11 mouse cellular contexts compared by ENCODE assay signal in the genomic region with DNA sequence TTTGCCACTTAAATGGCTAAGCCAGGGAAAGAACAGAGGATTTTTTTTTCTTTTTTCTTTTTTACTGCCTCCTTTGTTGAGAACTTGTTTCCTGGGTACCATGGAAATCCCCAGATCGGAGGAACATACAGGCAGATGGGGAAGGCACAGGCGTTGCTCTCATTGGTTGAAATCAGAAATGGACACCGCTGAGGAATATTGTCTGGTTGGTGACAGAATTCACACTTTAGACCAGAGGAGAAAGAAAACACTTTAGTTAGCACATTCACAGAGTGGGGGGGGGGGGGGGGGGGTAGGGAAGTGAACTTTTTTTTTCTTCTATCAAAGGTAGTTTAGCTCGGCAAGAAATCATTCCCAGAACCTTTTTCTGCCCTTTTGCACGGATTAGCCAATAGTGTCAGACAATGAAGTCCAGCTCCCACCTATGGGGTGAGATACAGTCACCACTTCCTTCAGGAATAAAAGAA.
DNase-seq lines count a peak whose midpoint lies in the region; ATAC-seq and TF ChIP-seq lines count a peak whose summit lies in the region.
"Had no signal": no experiment of that assay in that cellular context is flagged by ENCODE, and none has a peak within 500 bp of the region (broad histone marks: within the 10 kb centered on the region; RNA-seq: fewer than 3 reads in every experiment).

No protein-coding gene starts in this region.

- WGBS in heart, embryonic 11.5 days (ENCODE audit: insufficient replicate concordance): 52% methylated on average over 5 of the region's 5 CpGs
- WGBS in kidney, postnatal 0 days: 7% methylated on average over 5 of the region's 5 CpGs
- 14% methylated on average over 5 of the region's 5 CpGs for WGBS in kidney, adult 2 months

- intact Hi-C loops in heart, postnatal 14 days (cut with DNase I): no loop called here

- no peak overlapping the region for H3K4me3 ChIP-seq in heart, embryonic 11.5 days (ENCODE audit: low read depth, low read length)
- no peak overlapping the region for H3K4me3 ChIP-seq in kidney, postnatal 0 days (replicated peaks; ENCODE audit: low read depth, low read length)
- H3K4me3 ChIP-seq in kidney, adult 2 months (ENCODE audit: insufficient read depth, low read depth, low read length): no peak overlapping the region
- H3K4me3 ChIP-seq in ES-E14 (ENCODE audit: insufficient read depth in 1 of 2, low read depth in 1 of 2, low read length in 2 of 2, poor library complexity in 1 of 2, severe bottlenecking in 1 of 2): no peak overlapping the region
- H3K4me3 ChIP-seq: limb, embryonic 13.5 days had no signal

- H3K4me1 ChIP-seq in heart, embryonic 11.5 days (ENCODE audit: control insufficient read depth, insufficient read depth, low read length): peaks cover 20% of the 10 kb centered on the region
- peaks cover 12% of the 10 kb centered on the region; the same call in 1 of the 2 replicates for H3K4me1 ChIP-seq in kidney, postnatal 0 days (replicated peaks; ENCODE audit: insufficient read depth, low read length)
- 0 out of 2 replicates have a peak, but pooled peaks cover 5% of the 10 kb centered on the region for H3K4me1 ChIP-seq in kidney, adult 2 months (ENCODE audit: control insufficient read depth, insufficient read depth, low read length)
- H3K4me1 ChIP-seq in ES-E14 (ENCODE audit: control insufficient read depth in 2 of 2, insufficient read depth in 2 of 2, low read length in 2 of 2, poor library complexity in 1 of 2): peaks cover 0 to 6% of the 10 kb centered on the region in 2 experiments; a peak in 2 of 4 replicates

- ATAC-seq in heart, embryonic 11.5 days (replicated peaks; ENCODE audit: insufficient number of reproducible peaks, low FRiP score, low TSS enrichment): no peak
- ATAC-seq in kidney, postnatal 0 days (replicated peaks; ENCODE audit: low FRiP score, low read depth): no peak

- TF ChIP-seq POLR2A in kidney, adult 2 months (IDR thresholded peaks at IDR 0.05; ENCODE audit: low read depth, low read length): no peak
- TF ChIP-seq POLR2A in brain, embryonic 14.5 days (IDR thresholded peaks at IDR 0.05; ENCODE audit: borderline replicate concordance, extremely low read depth, insufficient read depth, insufficient read length, poor library complexity, severe bottlenecking): no peak

- no peaks in the 10 kb centered on the region for H3K9me3 ChIP-seq in heart, embryonic 11.5 days (replicated peaks; ENCODE audit: control insufficient read depth, low read length)
- H3K9me3 ChIP-seq in kidney, postnatal 0 days (replicated peaks; ENCODE audit: low read length): no peaks in the 10 kb centered on the region
- H3K9me3 ChIP-seq in ES-E14 (ENCODE audit: control insufficient read depth, insufficient read depth, low read depth, low read length): no peaks in the 10 kb centered on the region

- H3K4me2 ChIP-seq in heart, embryonic 11.5 days: peak overlapping the region; percentile 15; the same call in 1 of the 2 replicates
- peak overlapping the region; percentile 5; the same call in 1 of the 2 replicates for H3K4me2 ChIP-seq in kidney, postnatal 0 days (ENCODE audit: low read length)
- H3K4me2 ChIP-seq: limb, embryonic 13.5 days had no signal

- H3K27me3 ChIP-seq in heart, embryonic 11.5 days (ENCODE audit: control insufficient read depth, insufficient read depth, low read length): no peaks in the 10 kb centered on the region
- H3K27me3 ChIP-seq in kidney, postnatal 0 days (ENCODE audit: insufficient read depth, low read length): no peaks in the 10 kb centered on the region
- no peaks in the 10 kb centered on the region for H3K27me3 ChIP-seq in kidney, adult 2 months (replicated peaks; ENCODE audit: control insufficient read depth, insufficient read depth, low read length)
- H3K27me3 ChIP-seq: limb, embryonic 13.5 days had no signal

- no peak for DNase-seq in heart, postnatal 14 days
- DNase-seq in kidney, postnatal 0 days (ENCODE audit: low spot score): no peak
- DNase-seq in kidney, adult 2 months: no peak
- DNase-seq in ES-E14 (ENCODE audit: low read depth, low spot score): no peak
- peak; percentile 51 for DNase-seq in brain, embryonic 14.5 days (ENCODE audit: low read depth)
- DNase-seq in ovary, postnatal 36 days (ENCODE audit: low spot score): no peak
- no peak for DNase-seq in urinary bladder, adult 2 months (ENCODE audit: low spot score)
- DNase-seq: cerebellum, adult 2 months; right cerebral cortex, adult 18-20 months had no signal

- H3K27ac ChIP-seq in heart, embryonic 11.5 days (ENCODE audit: low read depth, low read length): peak overlapping the region; percentile 76
- H3K27ac ChIP-seq in kidney, postnatal 0 days: no peak overlapping the region
- no peak overlapping the region for H3K27ac ChIP-seq in kidney, adult 2 months (ENCODE audit: insufficient read depth, low read depth, low read length)
- H3K27ac ChIP-seq in ES-E14 (ENCODE audit: insufficient read depth, low read depth, low read length, poor library complexity, severe bottlenecking): no peak overlapping the region
- H3K27ac ChIP-seq: limb, embryonic 13.5 days had no signal

- no peak for TF ChIP-seq CTCF in kidney, postnatal 0 days (IDR thresholded peaks at IDR 0.05; ENCODE audit: low read depth)
- no peak for TF ChIP-seq CTCF in kidney, adult 2 months (conservative IDR thresholded peaks at IDR 0.05; ENCODE audit: insufficient read depth, insufficient read length, low read depth, low read length)
- no peak for TF ChIP-seq CTCF in brain, embryonic 14.5 days (IDR thresholded peaks at IDR 0.05; ENCODE audit: borderline replicate concordance, extremely low read depth, insufficient read depth, insufficient read length)

- H3K36me3 ChIP-seq in heart, embryonic 11.5 days (ENCODE audit: control insufficient read depth, insufficient read depth, low read length): no peaks in the 10 kb centered on the region
- no peaks in the 10 kb centered on the region for H3K36me3 ChIP-seq in kidney, postnatal 0 days (ENCODE audit: insufficient read depth, low read length)
- no peaks in the 10 kb centered on the region for H3K36me3 ChIP-seq in kidney, adult 2 months (ENCODE audit: control insufficient read depth, insufficient read depth, low read length)
- no peaks in the 10 kb centered on the region for H3K36me3 ChIP-seq in ES-E14 (ENCODE audit: control insufficient read depth, insufficient read depth, low read length, poor library complexity, severe bottlenecking)
- H3K36me3 ChIP-seq: limb, embryonic 13.5 days had no signal

- no peak overlapping the region for H3K9ac ChIP-seq in heart, embryonic 11.5 days (ENCODE audit: low read depth, low read length)
- no peak overlapping the region for H3K9ac ChIP-seq in kidney, postnatal 0 days (ENCODE audit: low read depth, low read length)
- H3K9ac ChIP-seq in ES-E14 (ENCODE audit: insufficient read depth, low read depth, low read length, poor library complexity, severe bottlenecking): no peak overlapping the region
- H3K9ac ChIP-seq: limb, embryonic 13.5 days had no signal

- in situ Hi-C loops in ES-E14 (cut with MboI; ENCODE audit: low sequenced_read_pairs in 2 of 2, unreplicated experiment in 2 of 2): loop anchor here (25.0 kb wide), 2 partner anchors 141 to 466 kb away; no protein-coding TSS in a partner anchor

TF ChIP-seq in ES-E14, 5 proteins besides CTCF, POLR2A, EP300 and RAD21:
- TF ChIP-seq ZNF384 (IDR thresholded peaks at IDR 0.05; ENCODE audit: low read depth, low read length) (peak; percentile 52), ZC3H11A (IDR thresholded peaks at IDR 0.05; ENCODE audit: borderline replicate concordance, low read depth, low read length) (no peak), MAFK (IDR thresholded peaks at IDR 0.05; ENCODE audit: insufficient read depth, low read depth, low read length) (no peak), CHD2 (IDR thresholded peaks at IDR 0.05; ENCODE audit: low read depth, low read length) (no peak), HCFC1 (IDR thresholded peaks at IDR 0.05; ENCODE audit: borderline replicate concordance, insufficient read depth, low read length) (no peak)
